Mouse (Mus musculus) midbrain, embryonic 16.5 days (tissue): ENCODE data around the gene Scaf8. TPM values are rescaled to one million over a fixed set of nuclear protein-coding genes. Genes with fewer than 3 reads are reported as not detected.
A peak's percentile ranks its signal among the peaks of the same experiment; 100 is the strongest.
"Not testable (repeated sequence)": the region's sequence is repeated elsewhere in the genome, so short reads cannot be mapped to it uniquely, and the experiment has no call there.

ENCODE experiments used
- ATAC-seq: fragments of 200-750 bp; cut with Nextera tagmentation; 2 replicates; pipeline ENCODE4 v1.8.0; 2017; ENCODE audit warnings: moderate TSS enrichment
- H3K27ac ChIP-seq: fragments of 300-500 bp; sonication (generic); 2 replicates; pipeline ENCODE4 v1.5.1; 2014; ENCODE audit warnings: mild to moderate bottlenecking, low read length, mixed read lengths
- H3K27me3 ChIP-seq: fragments of 300-500 bp; sonication (generic); 2 replicates; pipeline ENCODE4 v1.6.1; 2014; ENCODE audit warnings: low read depth, low read length, mixed read lengths; ENCODE audit not compliant: control insufficient read depth, insufficient read depth
- H3K36me3 ChIP-seq: fragments of 300-500 bp; sonication (generic); 2 replicates; pipeline ENCODE4 v1.6.1; 2014; ENCODE audit warnings: mild to moderate bottlenecking, low read length, moderate library complexity, mixed read lengths; ENCODE audit not compliant: control insufficient read depth, insufficient read depth
- H3K4me1 ChIP-seq: fragments of 300-500 bp; sonication (generic); 2 replicates; pipeline ENCODE4 v1.6.1; 2014; ENCODE audit warnings: mild to moderate bottlenecking, low read length, mixed read lengths; ENCODE audit not compliant: control insufficient read depth, insufficient read depth
- H3K4me2 ChIP-seq: fragments of 300-500 bp; sonication (generic); 2 replicates; pipeline ENCODE4 v1.6.1; 2014; ENCODE audit warnings: mild to moderate bottlenecking, low read length, mixed read lengths
- H3K4me3 ChIP-seq: fragments of 300-500 bp; sonication (generic); 2 replicates; pipeline ENCODE4 v1.5.1; 2014; ENCODE audit warnings: low read depth, mild to moderate bottlenecking, low read length, moderate library complexity, mixed read lengths
- H3K9ac ChIP-seq: fragments of 300-500 bp; sonication (generic); 2 replicates; pipeline ENCODE4 v1.6.1; 2014; ENCODE audit warnings: low read depth, low read length, mixed read lengths
- H3K9me3 ChIP-seq: fragments of 300-500 bp; sonication (generic); replicated peaks from 2 replicates; pipeline ENCODE4 v1.6.1; 2014; ENCODE audit warnings: mild to moderate bottlenecking, low read length, mixed read lengths; ENCODE audit not compliant: control insufficient read depth, poor library complexity, severe bottlenecking
- WGBS: fragments of 180-500 bp; shearing (Covaris S2); extraction: QIAGEN DNeasy Blood & Tissue Kit; methylation state at CpG from one replicate; pipeline ENCODE4 v1.1.7; 2014; 5-methylcytosine and 5-hydroxymethylcytosine counted together
- polyA plus RNA-seq: library from polyadenylated mRNA; unstranded; fragments of >200 nt; fragmentation: Nextera tagmentation; extraction: Ambion mirVana; gene quantifications from 2 replicates; pipeline ENCODE4 v1.2.1, GENCODE M21; 2015

Gene Scaf8
- polyA plus RNA-seq, 1 experiment from 2014 or later: 14.5 TPM

DNA sequence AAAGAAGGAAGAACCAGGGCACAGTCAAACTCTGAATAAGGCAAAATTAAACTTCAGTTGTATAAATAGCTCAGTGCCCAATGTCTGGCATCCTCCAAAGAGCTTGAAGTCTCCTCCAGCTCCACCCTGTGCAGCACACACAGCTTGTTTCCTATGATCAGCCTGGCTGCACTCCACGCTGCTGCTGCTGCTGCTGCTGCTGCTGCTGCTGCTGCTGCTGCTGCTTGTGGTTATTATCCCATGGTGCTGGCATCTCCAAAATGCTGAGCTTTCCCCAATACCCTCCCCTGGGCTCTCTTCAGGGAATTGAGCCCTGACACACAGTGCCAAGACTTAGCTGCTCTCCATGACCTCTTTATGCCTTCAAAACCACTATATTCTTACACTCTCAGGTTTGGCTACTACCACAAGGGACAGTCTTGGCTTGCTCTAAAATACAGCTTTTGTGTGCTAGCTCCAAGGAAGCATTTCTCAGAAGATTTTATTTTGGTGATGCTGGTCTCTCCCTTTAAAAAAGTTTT, 65.7 kb downstream of the Scaf8 start:
- not testable (repeated sequence) for H3K36me3 ChIP-seq, H3K4me3 ChIP-seq, H3K9me3 ChIP-seq, H3K27ac ChIP-seq, H3K27me3 ChIP-seq, H3K9ac ChIP-seq, H3K4me2 ChIP-seq, ATAC-seq, H3K4me1 ChIP-seq
- WGBS: 96% methylated on average over 1 of the region's 1 CpGs

- H3K9ac ChIP-seq, H3K4me2 ChIP-seq, H3K27me3 ChIP-seq, H3K9me3 ChIP-seq, H3K27ac ChIP-seq, H3K4me1 ChIP-seq, ATAC-seq, H3K4me3 ChIP-seq: not testable (repeated sequence)
- H3K36me3 ChIP-seq: peaks cover 23% of the 10 kb centered on the region
These were observed 80.7 kb downstream of the Scaf8 start for GRCm38 (mm10) chr17:3195483-3195882.

GRCm38 (mm10) chr17:3200328-3200727, 85.6 kb downstream of the Scaf8 start:
- no peak overlapping the region for H3K4me2 ChIP-seq
- no peaks in the 10 kb centered on the region for H3K9me3 ChIP-seq
- no peak overlapping the region for H3K4me3 ChIP-seq
- 86% methylated on average over 8 of the region's 8 CpGs for WGBS
- no peak overlapping the region for H3K27ac ChIP-seq
- H3K27me3 ChIP-seq: no peaks in the 10 kb centered on the region
- no peak for ATAC-seq
- no peak overlapping the region for H3K9ac ChIP-seq
- no peaks in the 10 kb centered on the region for H3K4me1 ChIP-seq
- peaks cover 10% of the 10 kb centered on the region for H3K36me3 ChIP-seq

GRCm38 (mm10) chr17:3203916-3204315, 89.1 kb downstream of the Scaf8 start:
- no peak overlapping the region for H3K4me3 ChIP-seq
- H3K4me2 ChIP-seq: no peak overlapping the region
- 84% methylated on average over 4 of the region's 4 CpGs for WGBS
- no peak overlapping the region for H3K27ac ChIP-seq
- H3K4me1 ChIP-seq: no peaks in the 10 kb centered on the region
- no peaks in the 10 kb centered on the region for H3K36me3 ChIP-seq
- no peaks in the 10 kb centered on the region for H3K27me3 ChIP-seq
- no peak for ATAC-seq
- H3K9ac ChIP-seq: no peak overlapping the region
- no peaks in the 10 kb centered on the region for H3K9me3 ChIP-seq

- 92% methylated on average over 7 of the region's 7 CpGs for WGBS
- no peak for ATAC-seq
These were observed 90.1 kb downstream of the Scaf8 start for GRCm38 (mm10) chr17:3204826-3205405.

GRCm38 (mm10) chr17:3206527-3207398, 92.0 kb downstream of the Scaf8 start:
- Histone ChIP-seq H3K4me1 (no peaks in the 10 kb centered on the region), H3K27ac (peak overlapping the region; percentile 41; the same call in 1 of the 2 replicates), H3K4me3 (no peak overlapping the region), H3K36me3 (peaks cover 2% of the 10 kb centered on the region; the same call in 1 of the 2 replicates), H3K27me3 (no peaks in the 10 kb centered on the region), H3K9me3 (no peaks in the 10 kb centered on the region), H3K4me2 (no peak overlapping the region), H3K9ac (no peak overlapping the region)
- no peak for ATAC-seq
- 87% methylated on average over 2 of the region's 2 CpGs for WGBS

More at GRCm38 (mm10) chr17:3204826-3205405, 90.1 kb downstream of the Scaf8 start:
- no peaks in the 10 kb centered on the region for H3K4me1 ChIP-seq
- H3K4me3 ChIP-seq: no peak overlapping the region
- no peak overlapping the region for H3K27ac ChIP-seq
- no peaks in the 10 kb centered on the region for H3K9me3 ChIP-seq
- no peaks in the 10 kb centered on the region for H3K27me3 ChIP-seq
- H3K4me2 ChIP-seq: no peak overlapping the region
- no peaks in the 10 kb centered on the region for H3K36me3 ChIP-seq
- no peak overlapping the region for H3K9ac ChIP-seq

DNA sequence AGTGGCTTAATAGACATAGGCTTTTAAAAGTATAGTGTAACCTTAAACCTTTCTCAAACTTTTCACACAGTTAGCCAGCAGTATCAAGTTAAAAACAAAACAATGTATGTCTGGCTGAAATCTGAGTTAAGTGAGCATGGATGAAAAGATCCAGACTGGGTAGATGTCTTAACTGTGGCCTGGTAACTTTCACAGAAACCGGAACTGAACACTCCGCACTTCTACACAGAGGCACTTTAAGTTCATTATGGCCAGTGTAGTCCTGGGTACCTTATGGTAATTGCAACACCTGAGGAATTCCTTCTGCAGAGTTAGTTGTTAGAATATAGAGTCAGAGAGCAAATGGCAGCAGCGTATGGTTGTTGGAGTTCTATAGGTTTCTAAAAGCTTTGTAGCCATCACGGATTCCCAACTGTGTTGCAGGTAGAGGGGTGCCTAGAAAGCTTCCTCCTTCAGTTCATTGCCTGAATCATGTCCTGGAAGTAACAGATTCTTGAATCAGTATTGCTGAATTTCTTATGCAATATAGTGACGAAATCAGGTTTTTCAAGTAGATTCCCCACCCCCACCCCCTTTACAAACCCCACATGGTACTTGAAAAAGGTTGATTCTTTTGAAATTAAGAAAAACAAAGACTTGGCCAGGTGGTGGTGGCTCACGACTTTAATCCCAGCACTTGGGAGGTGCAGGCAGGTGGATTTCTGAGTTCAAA, 92.9 kb downstream of the Scaf8 start:
- H3K9me3 ChIP-seq: no peaks in the 10 kb centered on the region
- 86% methylated on average over 6 of the region's 6 CpGs for WGBS
- H3K4me3 ChIP-seq: no peak overlapping the region
- no peaks in the 10 kb centered on the region; the same call in 1 of the 2 replicates for H3K4me1 ChIP-seq
- H3K27ac ChIP-seq: no peak overlapping the region
- H3K9ac ChIP-seq: no peak overlapping the region
- no peak overlapping the region for H3K4me2 ChIP-seq
- peaks cover 2% of the 10 kb centered on the region; the same call in 1 of the 2 replicates for H3K36me3 ChIP-seq
- no peak for ATAC-seq
- no peaks in the 10 kb centered on the region for H3K27me3 ChIP-seq

- Histone ChIP-seq H3K4me3 (no peak overlapping the region), H3K27me3 (no peaks in the 10 kb centered on the region), H3K36me3 (peaks cover 2% of the 10 kb centered on the region; the same call in 1 of the 2 replicates), H3K9me3 (no peaks in the 10 kb centered on the region), H3K9ac (no peak overlapping the region), H3K4me1 (no peaks in the 10 kb centered on the region; the same call in 1 of the 2 replicates), H3K27ac (no peak overlapping the region), H3K4me2 (no peak overlapping the region)
- no peak for ATAC-seq
- 89% methylated on average over 1 of the region's 1 CpGs for WGBS
These were observed 93.7 kb downstream of the Scaf8 start for GRCm38 (mm10) chr17:3208471-3208870.
